Mouse (Mus musculus): ENCODE measurements at regions not wholly inside any gene's neighbourhood (a gene's known extent, or its start where the extent isn't known, plus 50 kb on each side); places are given as distances from the start of the nearest gene placed in this dataset.
"Not testable (repeated sequence)": the region's sequence is repeated elsewhere in the genome, so short reads cannot be mapped to it uniquely, and the experiment has no call there.

DNA sequence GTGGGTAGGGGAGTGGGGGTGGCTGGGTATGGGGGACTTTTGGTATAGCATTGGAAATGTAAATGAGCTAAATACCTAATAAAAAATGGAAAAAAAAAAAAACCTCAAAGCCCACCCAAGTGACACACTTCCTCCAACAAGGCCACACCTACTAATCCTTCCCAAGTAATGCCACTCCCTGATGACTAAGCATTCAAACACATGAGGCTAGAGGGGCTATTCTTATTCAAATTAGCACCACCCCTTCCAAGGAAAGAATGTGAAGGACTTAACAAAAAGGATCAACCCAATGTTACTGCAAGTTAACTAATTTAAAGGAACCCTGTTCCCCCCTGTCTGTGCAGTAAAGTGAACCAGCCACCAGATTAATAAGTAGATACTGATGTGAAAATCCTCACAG lies 53.7 kb upstream of the Spata13 start:
- DNase-seq (ENCODE audit: low spot score in 2 of 2), result not testable (repeated sequence)
